Mouse (Mus musculus): ENCODE measurements around the gene Gapvd1. TPM values are rescaled to one million over a fixed set of nuclear protein-coding genes. Genes with fewer than 3 reads are reported as not detected.

Gene Gapvd1
- polyA plus RNA-seq, 1 experiment from 2014 or later: 96.3 TPM

DNA sequence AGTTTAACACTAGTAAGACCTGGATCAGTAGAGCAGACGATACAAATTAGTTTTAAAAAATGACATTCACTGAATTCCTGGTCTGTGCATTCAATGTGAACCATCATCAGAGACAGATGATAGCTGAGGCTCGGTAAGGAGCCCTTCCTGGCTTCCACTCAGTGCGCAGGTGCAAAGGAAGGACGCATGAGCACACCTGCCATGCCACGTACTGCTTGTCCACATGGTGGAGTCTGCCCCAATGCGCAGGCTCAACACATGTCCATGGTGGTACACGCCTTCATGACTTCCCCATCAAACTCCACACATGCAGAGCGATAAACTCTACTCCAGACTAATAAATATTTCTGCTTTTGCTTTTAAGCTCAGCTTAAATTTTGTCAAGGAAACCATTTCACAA lies 78.0 kb downstream of the Gapvd1 start:
- no peak for ATAC-seq (replicated peaks; ENCODE audit: insufficient number of reproducible peaks, low FRiP score, low TSS enrichment, low read depth)
- Histone ChIP-seq H3K9ac (replicated peaks; ENCODE audit: low read length) (no peak overlapping the region), H3K4me3 (ENCODE audit: low read depth, low read length) (no peak overlapping the region), H3K4me2 (ENCODE audit: low read depth, low read length) (no peak overlapping the region), H3K36me3 (replicated peaks; ENCODE audit: control insufficient read depth, insufficient read depth, low read depth, low read length) (0 out of 2 replicates have a peak, but pooled peaks cover 2% of the 10 kb centered on the region), H3K27me3 (ENCODE audit: control insufficient read depth, insufficient read depth, low read length) (no peaks in the 10 kb centered on the region), H3K9me3 (replicated peaks; ENCODE audit: control insufficient read depth, low read length) (no peaks in the 10 kb centered on the region), H3K4me1 (ENCODE audit: control insufficient read depth, insufficient read depth, low read length) (no peaks in the 10 kb centered on the region), H3K27ac (replicated peaks; ENCODE audit: low read depth, low read length) (no peak overlapping the region)
- WGBS: 94% methylated on average over 8 of the region's 8 CpGs
- DNase-seq (ENCODE audit: low spot score): no peak

GRCm38 (mm10) chr2:34673846-34674245 lies 81.2 kb downstream of the Gapvd1 start:
- DNase-seq (ENCODE audit: low spot score) (no peak), ATAC-seq (replicated peaks; ENCODE audit: insufficient number of reproducible peaks, low FRiP score, low TSS enrichment, low read depth) (no peak)
- WGBS: 89% methylated on average over 11 of the region's 11 CpGs
- Histone ChIP-seq H3K36me3 (replicated peaks; ENCODE audit: control insufficient read depth, insufficient read depth, low read depth, low read length) (0 out of 2 replicates have a peak, but pooled peaks cover 2% of the 10 kb centered on the region), H3K27me3 (ENCODE audit: control insufficient read depth, insufficient read depth, low read length) (no peaks in the 10 kb centered on the region), H3K4me2 (ENCODE audit: low read depth, low read length) (no peak overlapping the region), H3K27ac (replicated peaks; ENCODE audit: low read depth, low read length) (no peak overlapping the region), H3K4me1 (ENCODE audit: control insufficient read depth, insufficient read depth, low read length) (no peaks in the 10 kb centered on the region), H3K4me3 (ENCODE audit: low read depth, low read length) (no peak overlapping the region), H3K9ac (replicated peaks; ENCODE audit: low read length) (no peak overlapping the region), H3K9me3 (replicated peaks; ENCODE audit: control insufficient read depth, low read length) (no peaks in the 10 kb centered on the region)

DNA sequence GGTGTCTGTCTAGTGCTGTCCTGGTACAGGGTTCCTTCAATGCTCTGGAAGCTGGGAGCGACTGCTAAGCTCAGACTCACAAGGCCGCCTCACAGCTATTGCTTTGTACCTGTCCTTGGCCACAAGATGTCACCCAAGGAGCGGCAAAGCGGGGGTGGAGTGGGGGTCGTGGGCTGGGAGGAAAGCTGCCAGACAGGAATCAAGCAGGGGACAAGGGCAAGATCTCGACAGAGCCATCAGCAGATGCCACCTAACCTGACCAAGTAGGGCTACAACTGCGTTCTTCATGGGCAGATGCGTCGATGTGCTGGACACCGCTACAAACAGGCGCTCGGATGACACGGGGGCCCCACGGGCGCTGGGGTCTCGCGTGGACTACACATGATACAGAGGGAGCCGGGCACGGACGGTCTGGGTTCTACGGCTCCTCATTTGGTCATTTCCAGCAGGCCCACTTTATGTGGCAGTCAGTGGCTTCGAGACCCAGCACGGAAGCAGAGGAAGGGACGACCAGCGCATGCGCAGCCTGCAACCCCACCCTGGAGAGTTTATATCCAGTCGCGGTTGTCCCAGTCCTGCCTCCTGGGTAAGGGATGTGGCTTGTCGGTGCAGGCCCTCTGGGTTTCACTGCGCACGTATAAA lies 83.5 kb downstream of the Gapvd1 start:
- Histone ChIP-seq H3K9ac (replicated peaks; ENCODE audit: low read length) (peak overlapping the region; percentile 62), H3K4me1 (ENCODE audit: control insufficient read depth, insufficient read depth, low read length) (no peaks in the 10 kb centered on the region), H3K36me3 (replicated peaks; ENCODE audit: control insufficient read depth, insufficient read depth, low read depth, low read length) (no peaks in the 10 kb centered on the region), H3K27me3 (ENCODE audit: control insufficient read depth, insufficient read depth, low read length) (no peaks in the 10 kb centered on the region), H3K4me3 (ENCODE audit: low read depth, low read length) (peak overlapping the region; percentile 40), H3K9me3 (replicated peaks; ENCODE audit: control insufficient read depth, low read length) (no peaks in the 10 kb centered on the region), H3K4me2 (ENCODE audit: low read depth, low read length) (peak overlapping the region; percentile 78), H3K27ac (replicated peaks; ENCODE audit: low read depth, low read length) (no peak overlapping the region)
- peak; percentile 75 for DNase-seq (ENCODE audit: low spot score)
- ATAC-seq (replicated peaks; ENCODE audit: insufficient number of reproducible peaks, low FRiP score, low TSS enrichment, low read depth): peak; percentile 19; the same call in 1 of the 2 replicates
- 29% methylated on average over 31 of the region's 31 CpGs for WGBS

DNA sequence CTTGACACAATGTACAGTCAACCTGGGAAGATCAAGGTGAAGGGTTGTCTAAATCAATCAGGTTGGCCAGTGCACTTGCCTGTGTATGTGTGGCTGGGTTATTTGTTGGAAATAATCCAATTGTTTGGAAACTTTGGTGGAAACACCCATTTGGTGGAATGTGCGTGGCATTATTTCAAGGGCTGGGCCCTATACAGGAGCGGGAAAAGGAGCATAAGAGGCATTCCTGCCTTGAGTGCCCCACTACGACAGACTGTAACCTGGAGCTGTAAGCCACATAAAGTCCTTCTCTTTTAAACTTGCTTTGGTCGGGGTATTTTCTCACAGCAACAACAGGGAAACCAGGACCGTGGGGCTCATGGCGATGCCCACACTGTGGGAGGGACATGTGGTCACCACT lies 84.6 kb downstream of the Gapvd1 start:
- Histone ChIP-seq H3K4me2 (ENCODE audit: low read depth, low read length) (no peak overlapping the region), H3K36me3 (replicated peaks; ENCODE audit: control insufficient read depth, insufficient read depth, low read depth, low read length) (no peaks in the 10 kb centered on the region), H3K4me1 (ENCODE audit: control insufficient read depth, insufficient read depth, low read length) (no peaks in the 10 kb centered on the region), H3K27ac (replicated peaks; ENCODE audit: low read depth, low read length) (no peak overlapping the region), H3K4me3 (ENCODE audit: low read depth, low read length) (no peak overlapping the region), H3K9ac (replicated peaks; ENCODE audit: low read length) (no peak overlapping the region), H3K9me3 (replicated peaks; ENCODE audit: control insufficient read depth, low read length) (no peaks in the 10 kb centered on the region), H3K27me3 (ENCODE audit: control insufficient read depth, insufficient read depth, low read length) (no peaks in the 10 kb centered on the region)
- WGBS: 81% methylated on average over 6 of the region's 6 CpGs
- no peak for ATAC-seq (replicated peaks; ENCODE audit: insufficient number of reproducible peaks, low FRiP score, low TSS enrichment, low read depth)
- no peak for DNase-seq (ENCODE audit: low spot score)

- 63% methylated on average over 8 of the region's 8 CpGs for WGBS
- ATAC-seq (replicated peaks; ENCODE audit: insufficient number of reproducible peaks, low FRiP score, low TSS enrichment, low read depth) (no peak), DNase-seq (ENCODE audit: low spot score) (no peak)
- Histone ChIP-seq H3K4me2 (ENCODE audit: low read depth, low read length) (no peak overlapping the region), H3K9ac (replicated peaks; ENCODE audit: low read length) (no peak overlapping the region), H3K9me3 (replicated peaks; ENCODE audit: control insufficient read depth, low read length) (no peaks in the 10 kb centered on the region), H3K27ac (replicated peaks; ENCODE audit: low read depth, low read length) (no peak overlapping the region), H3K36me3 (replicated peaks; ENCODE audit: control insufficient read depth, insufficient read depth, low read depth, low read length) (no peaks in the 10 kb centered on the region), H3K4me3 (ENCODE audit: low read depth, low read length) (no peak overlapping the region), H3K27me3 (ENCODE audit: control insufficient read depth, insufficient read depth, low read length) (no peaks in the 10 kb centered on the region), H3K4me1 (ENCODE audit: control insufficient read depth, insufficient read depth, low read length) (no peaks in the 10 kb centered on the region)
Observed at GRCm38 (mm10) chr2:34669203-34669746, 85.8 kb downstream of the Gapvd1 start.

DNA sequence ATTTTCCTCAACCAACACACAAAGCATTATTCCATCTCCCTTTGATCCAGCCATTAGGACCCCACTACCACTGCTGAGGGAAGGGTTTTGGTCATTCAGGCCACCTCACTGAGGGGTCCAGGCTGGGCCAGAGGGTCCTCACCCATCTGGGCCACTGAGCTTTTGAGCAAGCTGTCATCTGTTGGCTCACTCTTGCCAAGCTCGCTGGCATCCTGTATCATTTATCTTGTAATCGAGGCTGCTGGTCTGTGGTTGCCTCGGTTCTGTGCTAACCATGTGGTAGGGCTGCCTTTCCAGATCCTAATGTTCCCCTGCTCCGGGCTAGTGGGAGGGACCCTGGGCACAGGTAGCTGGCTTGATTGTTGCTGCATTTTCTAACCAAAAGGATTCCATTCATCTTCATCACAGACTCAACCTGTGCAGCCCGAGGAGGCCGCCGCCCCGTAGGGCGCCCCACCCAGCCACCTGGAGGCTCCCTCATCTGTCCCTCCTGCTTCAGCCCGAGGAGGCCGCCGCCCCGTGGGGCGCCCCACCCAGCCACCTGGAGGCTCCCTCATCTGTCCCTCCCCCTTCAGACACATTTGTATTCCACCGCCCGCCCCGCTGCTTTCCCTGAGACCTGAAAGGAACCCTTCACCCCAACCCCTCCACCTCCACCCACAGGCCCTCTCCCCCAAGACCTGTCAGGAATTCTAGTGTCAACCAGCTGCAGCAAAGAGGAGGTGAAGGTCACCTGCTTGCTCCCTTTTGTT lies 86.4 kb downstream of the Gapvd1 start:
- no peak for DNase-seq (ENCODE audit: low spot score)
- H3K36me3 ChIP-seq (replicated peaks; ENCODE audit: control insufficient read depth, insufficient read depth, low read depth, low read length): no peaks in the 10 kb centered on the region
- H3K9ac ChIP-seq (replicated peaks; ENCODE audit: low read length): no peak overlapping the region
- H3K9me3 ChIP-seq (replicated peaks; ENCODE audit: control insufficient read depth, low read length): no peaks in the 10 kb centered on the region
- no peak overlapping the region for H3K27ac ChIP-seq (replicated peaks; ENCODE audit: low read depth, low read length)
- no peak overlapping the region for H3K4me2 ChIP-seq (ENCODE audit: low read depth, low read length)
- no peak overlapping the region for H3K4me3 ChIP-seq (ENCODE audit: low read depth, low read length)
- WGBS: 46% methylated on average over 17 of the region's 17 CpGs
- ATAC-seq (replicated peaks; ENCODE audit: insufficient number of reproducible peaks, low FRiP score, low TSS enrichment, low read depth): no peak
- H3K4me1 ChIP-seq (ENCODE audit: control insufficient read depth, insufficient read depth, low read length): no peaks in the 10 kb centered on the region
- no peaks in the 10 kb centered on the region for H3K27me3 ChIP-seq (ENCODE audit: control insufficient read depth, insufficient read depth, low read length)

- DNase-seq (ENCODE audit: low spot score) (no peak), ATAC-seq (replicated peaks; ENCODE audit: insufficient number of reproducible peaks, low FRiP score, low TSS enrichment, low read depth) (no peak)
- H3K4me3 ChIP-seq (ENCODE audit: low read depth, low read length): no peak overlapping the region
- no peaks in the 10 kb centered on the region for H3K4me1 ChIP-seq (ENCODE audit: control insufficient read depth, insufficient read depth, low read length)
- H3K4me2 ChIP-seq (ENCODE audit: low read depth, low read length): no peak overlapping the region
- no peak overlapping the region for H3K27ac ChIP-seq (replicated peaks; ENCODE audit: low read depth, low read length)
- H3K27me3 ChIP-seq (ENCODE audit: control insufficient read depth, insufficient read depth, low read length): no peaks in the 10 kb centered on the region
- 25% methylated on average over 10 of the region's 10 CpGs for WGBS
- H3K36me3 ChIP-seq (replicated peaks; ENCODE audit: control insufficient read depth, insufficient read depth, low read depth, low read length): no peaks in the 10 kb centered on the region
- no peak overlapping the region for H3K9ac ChIP-seq (replicated peaks; ENCODE audit: low read length)
- H3K9me3 ChIP-seq (replicated peaks; ENCODE audit: control insufficient read depth, low read length): no peaks in the 10 kb centered on the region
Observed at GRCm38 (mm10) chr2:34667820-34668219, 87.2 kb downstream of the Gapvd1 start.

- no peaks in the 10 kb centered on the region for H3K36me3 ChIP-seq (replicated peaks; ENCODE audit: control insufficient read depth, insufficient read depth, low read depth, low read length)
- H3K4me1 ChIP-seq (ENCODE audit: control insufficient read depth, insufficient read depth, low read length): peaks cover 3% of the 10 kb centered on the region; the same call in 1 of the 2 replicates
- no peak for DNase-seq (ENCODE audit: low spot score)
- H3K27ac ChIP-seq (replicated peaks; ENCODE audit: low read depth, low read length): no peak overlapping the region
- H3K4me2 ChIP-seq (ENCODE audit: low read depth, low read length): no peak overlapping the region
- no peak overlapping the region for H3K9ac ChIP-seq (replicated peaks; ENCODE audit: low read length)
- no peaks in the 10 kb centered on the region for H3K27me3 ChIP-seq (ENCODE audit: control insufficient read depth, insufficient read depth, low read length)
- 66% methylated on average over 11 of the region's 11 CpGs for WGBS
- H3K4me3 ChIP-seq (ENCODE audit: low read depth, low read length): no peak overlapping the region
- no peak for ATAC-seq (replicated peaks; ENCODE audit: insufficient number of reproducible peaks, low FRiP score, low TSS enrichment, low read depth)
- no peaks in the 10 kb centered on the region for H3K9me3 ChIP-seq (replicated peaks; ENCODE audit: control insufficient read depth, low read length)
Observed at GRCm38 (mm10) chr2:34647410-34647809, 107.6 kb downstream of the Gapvd1 start.

All from embryonic facial prominence, embryonic 11.5 days (tissue).